Mouse (Mus musculus): ENCODE data around the gene Aimp2.

The Aimp2 gene

GRCm38 (mm10) chr5:143909417-143910400, at the start of gene Aimp2, which contains the start of gene Pms2:
Aimp2 (minus strand) TSS chr5:143909847.
Pms2 (plus strand) TSS chr5:143909964.
- DNase-seq (ENCODE audit: extremely low spot score, low spot score), result peak; percentile 94

GRCm38 (mm10) chr5:143957101-143957500, 47.5 kb upstream of the Aimp2 start:
- DNase-seq (ENCODE audit: extremely low spot score, low spot score), result no peak

GRCm38 (mm10) chr5:143950016-143950415, 40.4 kb upstream of the Aimp2 start:
- no peak for DNase-seq (ENCODE audit: extremely low spot score, low spot score)

GRCm38 (mm10) chr5:143948361-143948760, 38.7 kb upstream of the Aimp2 start:
- DNase-seq (ENCODE audit: extremely low spot score, low spot score), result no peak

GRCm38 (mm10) chr5:143943231-143944125, 33.8 kb upstream of the Aimp2 start:
- DNase-seq (ENCODE audit: extremely low spot score, low spot score), result no peak

GRCm38 (mm10) chr5:143941588-143941987, 31.9 kb upstream of the Aimp2 start:
- no peak for DNase-seq (ENCODE audit: extremely low spot score, low spot score)

GRCm38 (mm10) chr5:143936156-143936555, 26.5 kb upstream of the Aimp2 start:
- DNase-seq (ENCODE audit: extremely low spot score, low spot score), result no peak

GRCm38 (mm10) chr5:143933875-143934274, 24.2 kb upstream of the Aimp2 start:
- DNase-seq (ENCODE audit: extremely low spot score, low spot score), result no peak

GRCm38 (mm10) chr5:143933414-143933813, 23.8 kb upstream of the Aimp2 start:
- DNase-seq (ENCODE audit: extremely low spot score, low spot score), result no peak

- no peak for DNase-seq (ENCODE audit: extremely low spot score, low spot score)
Observed at GRCm38 (mm10) chr5:143932831-143933230, 23.2 kb upstream of the Aimp2 start, which contains the start of gene Rsph10b. Rsph10b (plus strand) TSS chr5:143933035.

GRCm38 (mm10) chr5:143931863-143932580, 22.4 kb upstream of the Aimp2 start:
- no peak for DNase-seq (ENCODE audit: extremely low spot score, low spot score)

GRCm38 (mm10) chr5:143930656-143931055, 21.0 kb upstream of the Aimp2 start:
- no peak for DNase-seq (ENCODE audit: extremely low spot score, low spot score)

GRCm38 (mm10) chr5:143929291-143929690, 19.6 kb upstream of the Aimp2 start:
- DNase-seq (ENCODE audit: extremely low spot score, low spot score), result no peak

GRCm38 (mm10) chr5:143927875-143928274, 18.2 kb upstream of the Aimp2 start, which contains the start of gene Gm42421:
Gm42421 (plus strand) TSS chr5:143928175.
- DNase-seq (ENCODE audit: extremely low spot score, low spot score), result no peak

GRCm38 (mm10) chr5:143924781-143925452, 15.3 kb upstream of the Aimp2 start:
- no peak for DNase-seq (ENCODE audit: extremely low spot score, low spot score)

GRCm38 (mm10) chr5:143918120-143918519, 8.5 kb upstream of the Aimp2 start:
- DNase-seq (ENCODE audit: extremely low spot score, low spot score), result no peak

GRCm38 (mm10) chr5:143917418-143917817, 7.8 kb upstream of the Aimp2 start:
- DNase-seq (ENCODE audit: extremely low spot score, low spot score), result no peak

GRCm38 (mm10) chr5:143916221-143916620, 6.6 kb upstream of the Aimp2 start:
- DNase-seq (ENCODE audit: extremely low spot score, low spot score), result no peak

- DNase-seq (ENCODE audit: extremely low spot score, low spot score), result no peak
Observed at GRCm38 (mm10) chr5:143908926-143909325, 721 bp downstream of the Aimp2 start.

GRCm38 (mm10) chr5:143906429-143906828, 3.2 kb downstream of the Aimp2 start:
- DNase-seq (ENCODE audit: extremely low spot score, low spot score), result no peak
